Mouse (Mus musculus) adrenal gland, adult 2 months (tissue): ENCODE measurements at regions not wholly inside any gene's neighbourhood (a gene's known extent, or its start where the extent isn't known, plus 50 kb on each side); places are given as distances from the start of the nearest gene placed in this dataset.

Experiments
- DNase-seq: peaks from one replicate; pipeline ENCODE4 v3.0.0; 2021

DNA sequence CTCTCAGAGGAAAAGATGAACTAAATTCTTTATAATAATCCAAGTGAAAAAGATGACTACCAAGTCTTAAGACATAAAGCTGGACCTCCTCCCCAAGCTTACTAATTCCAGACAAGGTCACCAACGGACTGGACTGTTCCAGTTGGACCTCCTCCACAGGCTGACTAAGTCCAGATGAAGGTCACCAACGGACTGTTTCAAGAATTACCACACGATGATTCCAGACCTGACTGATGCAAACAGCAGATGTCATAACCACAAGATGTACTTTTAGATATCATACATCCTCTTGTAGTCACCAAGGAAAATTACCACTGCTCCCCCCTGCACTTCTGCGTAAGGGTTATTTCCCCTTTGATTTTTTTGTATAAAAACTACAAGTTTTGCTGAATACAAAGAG lies 1466.0 kb downstream of the Grik2 start:
- DNase-seq: peak; percentile 74
